Mouse (Mus musculus): ENCODE results near the gene Gm49387.

Gm49387 gene

DNA sequence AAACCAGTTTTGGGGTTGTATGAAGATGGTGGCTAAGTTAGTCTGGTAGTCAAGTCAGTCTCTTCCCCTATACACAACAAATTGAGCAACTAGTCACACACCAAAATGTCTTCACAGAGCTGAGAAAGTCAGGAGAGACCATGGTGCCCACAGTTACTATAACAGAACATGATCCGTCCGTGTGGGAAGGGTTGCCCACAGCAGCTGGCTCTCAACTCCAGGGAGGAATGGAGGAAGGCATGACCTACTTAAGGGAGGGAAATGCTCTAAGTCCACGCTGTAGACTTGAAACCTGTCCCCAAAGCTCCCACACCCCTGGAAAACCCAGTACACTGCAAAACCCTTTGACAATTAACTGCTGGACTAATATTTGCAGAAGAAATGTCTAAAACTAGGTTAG is 130.4 kb downstream of the Gm49387 start:
- DNase-seq: no peak

- no peak for DNase-seq
Observed at GRCm38 (mm10) chr14:31509911-31510310, 130.8 kb downstream of the Gm49387 start.

- DNase-seq: peak; percentile 79
Observed at GRCm38 (mm10) chr14:31506456-31506855, 134.2 kb downstream of the Gm49387 start.

GRCm38 (mm10) chr14:31503406-31503805 is 137.3 kb downstream of the Gm49387 start:
- DNase-seq: no peak
